Mouse (Mus musculus) forebrain, embryonic 12.5 days (tissue): Measurements from ENCODE around the gene Rflnb. TPM values are rescaled to one million over a fixed set of nuclear protein-coding genes. Genes with fewer than 3 reads are reported as not detected.

Source experiments
- ATAC-seq: fragments of 200-750 bp; cut with Nextera tagmentation; 2 replicates; pipeline ENCODE4 v1.8.0; 2017; ENCODE audit warnings: moderate TSS enrichment; ENCODE audit not compliant: low FRiP score
- H3K27ac ChIP-seq: fragments of 300-500 bp; sonication (generic); 2 replicates; pipeline ENCODE4 v1.5.1; 2016; ENCODE audit warnings: mild to moderate bottlenecking
- H3K27me3 ChIP-seq: fragments of 300-500 bp; sonication (generic); 2 replicates; pipeline ENCODE4 v1.6.1; 2016; ENCODE audit warnings: mild to moderate bottlenecking
- H3K36me3 ChIP-seq: fragments of 300-500 bp; sonication (generic); replicated peaks from 2 replicates; pipeline ENCODE4 v1.6.1; 2016; ENCODE audit warnings: mild to moderate bottlenecking
- H3K4me1 ChIP-seq: fragments of 300-500 bp; sonication (generic); 2 replicates; pipeline ENCODE4 v1.6.1; 2016
- H3K4me2 ChIP-seq: fragments of 300-500 bp; sonication (generic); 2 replicates; pipeline ENCODE4 v1.6.1; 2016; ENCODE audit warnings: mild to moderate bottlenecking, moderate library complexity
- H3K4me3 ChIP-seq: fragments of 300-500 bp; sonication (generic); replicated peaks from 2 replicates; pipeline ENCODE4 v1.5.1; 2016; ENCODE audit warnings: mild to moderate bottlenecking
- H3K9ac ChIP-seq: fragments of 300-500 bp; sonication (generic); 2 replicates; pipeline ENCODE4 v1.6.1; 2016; ENCODE audit warnings: mild to moderate bottlenecking
- H3K9me3 ChIP-seq: fragments of 300-500 bp; sonication (generic); 2 replicates; pipeline ENCODE4 v1.6.1; 2016
- WGBS: fragments of 180-500 bp; shearing (Covaris S2); methylation state at CpG from one replicate; pipeline ENCODE4 v1.1.7; 2016; 5-methylcytosine and 5-hydroxymethylcytosine counted together
- polyA plus RNA-seq: library from polyadenylated mRNA; unstranded; fragments of >200 nt; fragmentation: Nextera tagmentation; extraction: Ambion mirVana; gene quantifications from 2 replicates; pipeline ENCODE4 v1.2.1, GENCODE M21; 2016

Rflnb gene
- polyA plus RNA-seq, 1 experiment from 2014 or later = 13.2 TPM

DNA sequence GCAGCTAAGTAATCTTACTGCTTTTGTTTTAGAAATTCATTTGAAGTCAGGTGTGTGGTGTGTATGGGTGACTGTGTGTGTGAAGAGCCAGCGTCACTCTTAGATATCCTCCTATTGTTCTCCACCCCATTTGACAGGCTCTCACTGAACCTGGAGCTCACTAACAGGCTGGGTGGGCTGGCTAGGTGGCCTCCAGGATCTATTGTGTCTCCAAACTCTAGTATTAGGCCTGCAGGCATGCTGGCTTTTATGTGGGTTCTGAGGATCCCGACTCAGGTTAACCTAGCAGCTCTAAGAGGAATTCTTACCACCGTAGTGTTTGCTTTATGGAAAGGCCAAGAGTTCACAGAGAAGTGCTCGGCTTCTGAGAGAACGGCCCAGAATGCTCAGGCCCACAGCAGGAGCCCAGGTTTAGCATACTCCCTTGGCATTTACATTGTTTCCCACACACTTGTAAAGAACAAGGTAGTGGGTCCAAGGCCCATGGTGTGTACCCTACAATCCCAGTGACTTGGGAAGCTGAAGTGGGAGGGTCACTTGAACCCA, 23.5 kb upstream of the Rflnb start:
- no peak for ATAC-seq
- Histone ChIP-seq H3K9me3 (no peaks in the 10 kb centered on the region), H3K4me2 (no peak overlapping the region), H3K27ac (no peak overlapping the region), H3K36me3 (peaks cover 11% of the 10 kb centered on the region; the same call in 1 of the 2 replicates), H3K4me3 (no peak overlapping the region), H3K4me1 (0 out of 2 replicates have a peak, but pooled peaks cover 3% of the 10 kb centered on the region), H3K9ac (no peak overlapping the region), H3K27me3 (no peaks in the 10 kb centered on the region)
- 34% methylated on average over 5 of the region's 5 CpGs for WGBS

DNA sequence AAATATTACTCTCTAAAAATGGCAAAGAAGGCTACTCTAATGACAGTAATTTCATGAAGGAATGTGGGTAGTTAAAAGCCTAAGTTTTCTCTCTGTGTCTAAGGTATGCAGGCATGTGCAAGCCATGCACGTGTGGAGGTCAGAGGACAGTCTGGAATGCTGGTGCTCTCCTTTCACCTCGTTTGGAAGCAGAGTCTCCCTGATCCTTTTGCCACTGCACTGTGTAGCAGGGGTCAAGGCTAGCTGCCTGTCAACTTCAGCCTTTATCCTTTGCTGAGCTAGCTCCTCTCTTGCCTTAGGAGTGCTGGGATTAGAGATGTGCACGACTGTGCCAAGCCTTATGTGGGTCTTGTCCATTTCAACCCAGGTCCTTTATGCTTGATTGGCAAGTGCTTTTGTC, 22.9 kb upstream of the Rflnb start:
- Histone ChIP-seq H3K27ac (no peak overlapping the region), H3K9ac (no peak overlapping the region), H3K9me3 (no peaks in the 10 kb centered on the region), H3K36me3 (peaks cover 15% of the 10 kb centered on the region; the same call in 1 of the 2 replicates), H3K4me2 (no peak overlapping the region), H3K4me1 (0 out of 2 replicates have a peak, but pooled peaks cover 3% of the 10 kb centered on the region), H3K4me3 (no peak overlapping the region), H3K27me3 (no peaks in the 10 kb centered on the region)
- WGBS = 30% methylated on average over 3 of the region's 3 CpGs
- no peak for ATAC-seq

DNA sequence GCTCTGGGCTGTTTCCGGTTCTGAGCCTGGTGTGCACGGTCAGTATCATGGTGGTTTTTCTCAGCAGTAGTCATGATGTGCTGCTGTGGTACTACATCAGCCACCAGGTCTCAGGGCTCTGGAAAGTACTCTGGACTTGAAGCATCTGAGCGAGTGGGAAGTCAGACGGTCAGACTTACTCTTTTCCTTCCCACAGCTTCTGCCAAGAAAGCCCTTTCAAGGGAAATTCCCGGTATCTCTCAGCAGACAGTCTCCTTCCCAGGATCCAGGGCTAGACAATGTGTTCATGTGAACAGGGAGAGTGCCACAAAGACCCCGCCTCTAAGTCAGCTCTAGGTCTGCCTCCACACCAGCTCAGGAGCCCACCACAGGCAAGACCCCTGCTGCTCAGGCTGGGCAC, 17.8 kb upstream of the Rflnb start:
- Histone ChIP-seq H3K36me3 (peaks cover 22% of the 10 kb centered on the region; the same call in 1 of the 2 replicates), H3K4me2 (no peak overlapping the region), H3K27me3 (no peaks in the 10 kb centered on the region), H3K9me3 (no peaks in the 10 kb centered on the region), H3K4me3 (no peak overlapping the region), H3K27ac (no peak overlapping the region), H3K9ac (no peak overlapping the region), H3K4me1 (no peaks in the 10 kb centered on the region)
- 78% methylated on average over 6 of the region's 6 CpGs for WGBS
- ATAC-seq = no peak

DNA sequence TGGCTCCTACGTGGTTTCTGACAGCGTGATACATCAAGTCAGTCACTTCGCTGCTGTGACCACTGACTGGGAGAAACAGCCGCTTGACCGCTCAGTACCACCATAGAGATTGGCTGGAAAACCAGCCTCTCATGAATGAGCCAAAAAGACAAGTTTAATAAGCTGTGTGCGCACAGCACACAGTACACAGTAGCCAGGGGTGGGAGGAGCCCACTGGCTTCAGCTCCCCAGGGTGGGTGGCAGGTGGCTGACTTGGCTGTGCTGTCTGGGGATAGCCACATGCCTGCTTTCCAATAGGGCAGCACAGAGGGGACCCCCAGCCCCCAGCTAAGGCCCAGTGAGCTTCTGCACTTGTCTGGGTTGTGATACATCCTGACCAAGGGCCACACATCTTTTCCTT, 16.9 kb upstream of the Rflnb start:
- H3K9ac ChIP-seq = no peak overlapping the region
- H3K4me1 ChIP-seq = no peaks in the 10 kb centered on the region
- no peaks in the 10 kb centered on the region for H3K9me3 ChIP-seq
- H3K27ac ChIP-seq = no peak overlapping the region
- no peak overlapping the region for H3K4me2 ChIP-seq
- no peaks in the 10 kb centered on the region for H3K27me3 ChIP-seq
- no peak for ATAC-seq
- WGBS = 90% methylated on average over 6 of the region's 6 CpGs
- H3K36me3 ChIP-seq = peaks cover 22% of the 10 kb centered on the region; the same call in 1 of the 2 replicates
- H3K4me3 ChIP-seq = no peak overlapping the region

DNA sequence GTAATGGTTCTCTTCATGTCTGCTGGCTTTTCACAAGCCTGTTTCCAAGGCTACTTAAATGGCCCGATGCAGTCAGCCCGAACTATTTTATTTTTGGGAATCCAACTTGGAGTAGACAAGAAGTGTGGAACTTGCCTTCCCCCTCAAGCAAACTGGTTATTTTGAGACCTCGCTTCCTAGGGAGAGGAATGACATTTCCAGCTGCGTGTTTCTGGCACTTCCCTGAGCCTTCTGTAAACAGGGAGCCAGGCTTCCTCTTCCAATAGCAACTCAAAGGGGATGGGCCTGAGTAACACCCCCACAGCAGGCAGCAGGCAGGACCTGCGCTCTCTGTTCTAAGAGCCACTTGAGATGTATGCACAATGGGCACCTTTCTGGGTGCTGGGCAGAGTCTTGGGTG, 15.3 kb upstream of the Rflnb start:
- Histone ChIP-seq H3K9me3 (no peaks in the 10 kb centered on the region), H3K4me1 (0 out of 2 replicates have a peak, but pooled peaks cover under 1% of the 10 kb centered on the region), H3K27ac (no peak overlapping the region), H3K4me2 (no peak overlapping the region), H3K9ac (no peak overlapping the region), H3K36me3 (peaks cover 22% of the 10 kb centered on the region; the same call in 1 of the 2 replicates), H3K4me3 (no peak overlapping the region), H3K27me3 (no peaks in the 10 kb centered on the region)
- WGBS = 51% methylated on average over 5 of the region's 5 CpGs
- no peak for ATAC-seq

DNA sequence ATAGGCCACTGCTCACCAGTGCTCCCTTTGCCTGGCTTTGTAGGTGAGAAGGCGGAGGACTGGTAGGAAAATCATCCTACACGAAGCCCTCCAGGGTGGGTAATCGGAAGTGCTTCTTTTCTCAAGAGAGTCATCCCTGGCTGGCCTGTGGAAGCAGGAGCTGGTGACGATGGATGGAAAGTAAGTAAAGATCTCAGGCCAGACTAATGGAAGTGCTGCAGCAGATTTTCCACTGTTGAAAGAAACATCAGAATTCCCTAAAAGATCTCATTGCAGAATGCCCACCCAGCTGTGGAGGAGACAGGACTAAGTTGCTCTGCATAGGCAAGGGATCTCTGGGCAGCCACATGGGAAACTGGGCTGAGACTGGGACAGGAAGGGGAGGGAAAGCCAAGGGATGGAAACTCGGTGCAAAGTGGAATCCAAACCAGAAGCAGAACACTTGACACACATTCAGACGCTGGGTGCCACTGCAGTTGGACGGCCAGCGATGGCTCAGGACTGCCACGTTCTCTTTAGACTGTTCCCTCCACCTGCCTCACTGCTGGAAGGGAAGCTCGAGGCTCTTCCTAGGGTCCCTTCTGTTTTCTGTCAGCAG, 14.6 kb upstream of the Rflnb start:
- no peaks in the 10 kb centered on the region for H3K9me3 ChIP-seq
- H3K27ac ChIP-seq = no peak overlapping the region
- no peak overlapping the region for H3K4me2 ChIP-seq
- no peaks in the 10 kb centered on the region for H3K27me3 ChIP-seq
- 73% methylated on average over 10 of the region's 10 CpGs for WGBS
- H3K9ac ChIP-seq = no peak overlapping the region
- no peak for ATAC-seq
- no peak overlapping the region for H3K4me3 ChIP-seq
- peaks cover 22% of the 10 kb centered on the region; the same call in 1 of the 2 replicates for H3K36me3 ChIP-seq
- H3K4me1 ChIP-seq = 0 out of 2 replicates have a peak, but pooled peaks cover 2% of the 10 kb centered on the region

DNA sequence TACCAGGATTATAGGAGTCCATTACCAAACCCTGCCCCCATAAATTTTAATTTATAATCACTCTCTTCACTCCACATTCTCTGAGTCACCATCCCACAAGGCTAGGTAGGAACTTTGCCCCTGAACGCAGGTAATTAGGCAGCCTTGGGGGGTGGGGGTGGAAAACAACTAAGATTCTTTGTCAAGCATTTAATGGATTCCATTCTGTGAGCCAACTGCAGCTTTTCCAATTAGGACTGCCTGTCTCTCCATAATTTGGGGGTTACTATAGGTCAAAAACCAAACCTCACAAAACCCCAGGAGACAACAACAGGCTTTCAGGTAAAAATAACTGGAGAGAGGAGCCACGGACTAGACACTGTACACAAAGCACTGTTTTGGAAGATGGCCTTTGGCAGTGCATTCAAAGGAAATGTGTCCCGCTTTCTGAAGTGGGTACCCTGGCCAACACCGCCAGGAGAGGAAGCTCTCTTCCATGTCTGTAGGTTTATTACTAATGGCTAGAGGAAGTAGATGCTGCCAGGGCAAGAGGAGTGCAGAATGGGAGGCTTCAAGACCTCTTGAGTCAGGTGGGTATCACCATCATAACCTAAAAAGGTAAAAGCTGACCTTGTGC, 13.3 kb upstream of the Rflnb start:
- H3K27ac ChIP-seq = no peak overlapping the region
- no peak overlapping the region for H3K9ac ChIP-seq
- no peaks in the 10 kb centered on the region for H3K27me3 ChIP-seq
- H3K4me1 ChIP-seq = 0 out of 2 replicates have a peak, but pooled peaks cover 2% of the 10 kb centered on the region
- no peak overlapping the region for H3K4me3 ChIP-seq
- peaks cover 10% of the 10 kb centered on the region; the same call in 1 of the 2 replicates for H3K36me3 ChIP-seq
- no peak overlapping the region for H3K4me2 ChIP-seq
- no peak for ATAC-seq
- 64% methylated on average over 4 of the region's 4 CpGs for WGBS
- no peaks in the 10 kb centered on the region for H3K9me3 ChIP-seq

DNA sequence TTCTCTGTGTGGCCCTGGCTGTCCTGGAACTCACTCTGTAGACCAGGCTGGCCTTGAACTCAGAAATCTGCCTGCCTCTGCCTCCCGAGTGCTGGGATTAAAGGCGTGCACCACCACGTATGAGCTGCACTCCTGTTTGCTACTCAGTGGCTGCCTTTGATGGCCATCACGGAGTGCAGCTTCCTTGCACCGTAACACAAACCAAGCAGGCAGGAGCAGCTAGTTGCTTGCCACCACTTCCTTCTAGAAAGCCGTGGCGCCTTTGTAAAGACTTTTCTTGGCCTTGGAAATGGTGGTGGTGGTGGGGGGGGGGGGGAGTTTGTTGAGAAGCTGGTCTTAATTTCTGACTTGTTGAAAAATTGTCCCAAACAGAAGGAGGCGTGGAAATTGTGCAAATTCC, 12.5 kb upstream of the Rflnb start:
- Histone ChIP-seq H3K36me3 (peaks cover 4% of the 10 kb centered on the region; the same call in 1 of the 2 replicates), H3K9me3 (no peaks in the 10 kb centered on the region), H3K4me1 (0 out of 2 replicates have a peak, but pooled peaks cover 2% of the 10 kb centered on the region), H3K27me3 (no peaks in the 10 kb centered on the region), H3K4me3 (no peak overlapping the region), H3K4me2 (no peak overlapping the region), H3K27ac (no peak overlapping the region), H3K9ac (no peak overlapping the region)
- WGBS = 90% methylated on average over 8 of the region's 8 CpGs
- ATAC-seq = no peak

DNA sequence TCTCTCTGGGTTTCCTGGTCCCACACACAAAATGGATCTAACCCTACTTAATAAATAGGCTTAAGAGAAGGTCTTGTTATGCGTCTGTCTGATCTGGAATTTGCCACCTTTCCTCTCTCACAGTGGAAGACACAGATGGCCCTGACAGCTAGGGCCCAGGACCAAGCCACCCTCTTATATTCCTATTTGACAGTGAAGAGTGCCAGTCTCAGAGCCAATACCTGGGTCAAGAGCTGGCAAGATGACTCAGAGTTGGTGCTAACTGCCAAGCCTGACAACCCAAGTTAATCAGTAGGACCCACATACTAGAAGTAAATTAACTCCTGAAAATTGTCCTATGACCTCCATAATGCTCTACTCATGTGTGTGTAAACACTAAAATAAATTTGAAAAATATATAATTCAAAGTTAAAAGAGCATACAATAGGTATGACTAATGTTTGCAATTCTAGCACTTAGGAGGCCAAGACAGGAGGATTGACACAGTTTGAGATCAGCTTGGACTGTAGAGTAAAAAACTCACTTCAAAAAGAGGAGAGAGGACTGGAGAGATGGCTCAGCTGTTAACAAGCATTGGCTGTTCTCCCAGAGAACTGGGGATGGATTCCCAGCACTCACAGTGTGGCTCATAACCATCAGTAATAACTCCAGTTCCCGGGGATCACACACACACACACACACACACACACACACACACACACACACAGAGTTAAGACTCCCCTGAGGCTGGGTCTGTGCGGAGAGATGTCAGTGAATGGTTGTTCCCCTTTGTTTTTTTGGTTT, 11.9 kb upstream of the Rflnb start:
- Histone ChIP-seq H3K4me1 (0 out of 2 replicates have a peak, but pooled peaks cover 2% of the 10 kb centered on the region), H3K4me3 (no peak overlapping the region), H3K27ac (no peak overlapping the region), H3K4me2 (no peak overlapping the region), H3K27me3 (no peaks in the 10 kb centered on the region), H3K9ac (no peak overlapping the region), H3K9me3 (no peaks in the 10 kb centered on the region), H3K36me3 (no peaks in the 10 kb centered on the region)
- WGBS = 90% methylated on average over 3 of the region's 3 CpGs
- ATAC-seq = no peak

DNA sequence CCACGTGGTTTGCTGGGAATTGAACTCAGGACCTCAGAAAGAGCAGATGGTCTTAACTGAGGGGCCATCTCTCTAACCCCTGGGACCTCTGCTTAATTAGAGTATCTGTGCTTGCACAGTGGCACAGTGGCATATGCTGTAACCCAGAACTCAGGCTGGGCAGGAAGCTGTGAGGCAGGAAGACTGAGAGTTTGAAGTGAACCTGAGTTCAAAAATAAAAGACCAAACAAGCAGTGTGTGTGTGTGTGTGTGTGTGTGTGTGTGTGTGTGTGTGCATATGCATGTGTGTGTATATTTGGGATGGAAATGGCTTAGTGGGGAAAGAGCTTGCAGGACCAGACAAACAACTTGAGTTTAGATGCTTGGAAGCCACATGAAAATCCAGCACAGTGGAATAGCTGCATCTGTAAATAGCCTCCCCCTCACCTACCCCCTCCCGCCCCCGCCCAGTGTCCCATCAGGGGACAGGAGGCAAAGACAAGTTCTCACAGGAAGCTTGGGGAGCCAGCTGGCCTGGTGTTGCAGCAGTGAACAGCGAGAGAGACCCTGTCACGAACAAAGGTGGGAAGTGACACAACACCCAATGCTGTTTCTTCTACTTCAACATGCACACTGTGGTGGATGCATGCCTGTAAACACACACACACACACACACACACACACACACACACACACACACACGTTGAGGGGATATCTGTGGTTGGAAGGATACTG, 10.2 kb upstream of the Rflnb start:
- no peak overlapping the region for H3K27ac ChIP-seq
- H3K36me3 ChIP-seq = no peaks in the 10 kb centered on the region
- H3K4me2 ChIP-seq = no peak overlapping the region
- 51% methylated on average over 5 of the region's 6 CpGs for WGBS
- no peak overlapping the region for H3K4me3 ChIP-seq
- H3K9me3 ChIP-seq = no peaks in the 10 kb centered on the region
- H3K9ac ChIP-seq = no peak overlapping the region
- H3K4me1 ChIP-seq = 0 out of 2 replicates have a peak, but pooled peaks cover 2% of the 10 kb centered on the region
- no peak for ATAC-seq
- H3K27me3 ChIP-seq = no peaks in the 10 kb centered on the region

DNA sequence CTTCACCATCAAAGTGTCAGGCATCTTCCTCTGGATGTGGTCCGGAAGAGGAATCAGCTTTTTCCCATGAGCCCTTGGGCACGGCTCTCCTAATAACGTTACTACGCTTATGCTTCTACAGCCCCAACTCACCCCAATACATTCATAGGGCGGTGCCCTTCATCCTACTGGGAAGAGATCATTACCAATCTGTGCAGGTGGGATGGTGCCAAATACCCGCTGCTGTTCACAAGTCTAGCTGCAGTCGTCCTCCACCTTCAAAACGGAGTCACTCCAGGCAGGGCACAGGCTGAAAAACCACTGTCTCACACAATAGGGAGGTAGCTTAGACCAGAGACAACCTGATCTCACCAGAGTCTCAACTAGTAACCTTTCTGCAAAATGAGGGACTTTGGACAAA, 7.6 kb upstream of the Rflnb start:
- no peak overlapping the region for H3K9ac ChIP-seq
- H3K27me3 ChIP-seq = peaks cover 2% of the 10 kb centered on the region; the same call in 1 of the 2 replicates
- no peaks in the 10 kb centered on the region for H3K9me3 ChIP-seq
- H3K4me2 ChIP-seq = no peak overlapping the region
- no peak overlapping the region for H3K27ac ChIP-seq
- 85% methylated on average over 8 of the region's 8 CpGs for WGBS
- ATAC-seq = no peak
- H3K4me1 ChIP-seq = 0 out of 2 replicates have a peak, but pooled peaks cover 2% of the 10 kb centered on the region
- no peaks in the 10 kb centered on the region for H3K36me3 ChIP-seq
- no peak overlapping the region for H3K4me3 ChIP-seq
